Mouse (Mus musculus) lung, postnatal 0 days (tissue): ENCODE measurements around the gene Bhlha15.

Experiments
- CTCF ChIP-seq: IDR thresholded peaks from 2 replicates; pipeline ENCODE4 v1.5.1; 2016; ENCODE audit warnings: antibody characterized with exemption, mild to moderate bottlenecking
- EP300 ChIP-seq: IDR thresholded peaks from 2 replicates; pipeline ENCODE4 v1.6.1; 2016; ENCODE audit warnings: antibody characterized with exemption, mild to moderate bottlenecking, control low read depth

DNA sequence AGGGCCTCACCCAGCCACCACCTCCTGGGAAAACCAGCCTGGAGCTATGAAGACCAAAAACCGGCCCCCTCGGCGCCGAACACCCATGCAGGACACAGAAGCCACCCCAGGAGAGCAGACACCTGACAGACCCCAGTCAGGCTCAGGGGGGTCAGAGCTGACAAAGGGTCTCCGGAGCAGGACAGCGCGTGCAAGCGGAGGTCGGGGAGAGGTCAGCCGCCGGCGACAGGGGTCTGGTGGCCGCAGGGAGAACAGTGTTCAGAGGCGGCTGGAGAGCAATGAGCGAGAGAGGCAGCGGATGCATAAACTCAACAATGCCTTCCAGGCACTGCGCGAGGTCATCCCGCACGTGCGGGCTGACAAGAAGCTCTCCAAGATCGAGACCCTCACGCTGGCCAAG lies 940 bp downstream of the Bhlha15 start:
- TF ChIP-seq CTCF (no peak), EP300 (no peak)
